Mouse (Mus musculus) heart, embryonic 13.5 days (tissue): ENCODE data around the gene Syt3. TPM values are rescaled to one million over a fixed set of nuclear protein-coding genes. Genes with fewer than 3 reads are reported as not detected.

ENCODE experiments used
- ATAC-seq: fragments of 200-750 bp; cut with Nextera tagmentation; 2 replicates; pipeline ENCODE4 v1.8.0; 2017; ENCODE audit warnings: moderate TSS enrichment; ENCODE audit not compliant: insufficient number of reproducible peaks, low FRiP score, low TSS enrichment; ENCODE audit errors: extremely low read depth
- H3K27ac ChIP-seq: fragments of 300-500 bp; sonication (generic); replicated peaks from 2 replicates; pipeline ENCODE4 v1.5.1; 2015; ENCODE audit warnings: moderate library complexity, mild to moderate bottlenecking, inconsistent platforms
- H3K27me3 ChIP-seq: fragments of 300-500 bp; sonication (generic); replicated peaks from 2 replicates; pipeline ENCODE4 v1.6.1; 2015; ENCODE audit warnings: mild to moderate bottlenecking, inconsistent platforms
- H3K36me3 ChIP-seq: fragments of 300-500 bp; sonication (generic); 2 replicates; pipeline ENCODE4 v1.6.1; 2015; ENCODE audit warnings: mild to moderate bottlenecking, inconsistent platforms
- H3K4me1 ChIP-seq: fragments of 300-500 bp; sonication (generic); 2 replicates; pipeline ENCODE4 v1.6.1; 2015; ENCODE audit warnings: inconsistent platforms
- H3K4me2 ChIP-seq: fragments of 300-500 bp; sonication (generic); 2 replicates; pipeline ENCODE4 v1.6.1; 2015; ENCODE audit warnings: inconsistent platforms, mild to moderate bottlenecking, moderate library complexity
- H3K4me3 ChIP-seq: fragments of 300-500 bp; sonication (generic); 2 replicates; pipeline ENCODE4 v1.5.1; 2015; ENCODE audit warnings: moderate library complexity, mild to moderate bottlenecking, inconsistent platforms
- H3K9ac ChIP-seq: fragments of 300-500 bp; sonication (generic); 2 replicates; pipeline ENCODE4 v1.6.1; 2015; ENCODE audit warnings: inconsistent platforms, mild to moderate bottlenecking, moderate library complexity
- H3K9me3 ChIP-seq: fragments of 300-500 bp; sonication (generic); 2 replicates; pipeline ENCODE4 v1.6.1; 2016; ENCODE audit warnings: inconsistent platforms
- WGBS: fragments of 180-500 bp; shearing (Covaris S2); methylation state at CpG from one replicate; pipeline ENCODE4 v1.1.7; 2015; ENCODE audit warnings: mixed read lengths; 5-methylcytosine and 5-hydroxymethylcytosine counted together
- polyA plus RNA-seq: library from polyadenylated mRNA; unstranded; fragments of >200 nt; fragmentation: Nextera tagmentation; extraction: Ambion mirVana; gene quantifications from 2 replicates; pipeline ENCODE4 v1.2.1, GENCODE M21; 2015

The Syt3 gene
- polyA plus RNA-seq, result 0.53 and 0.62 TPM in 2 replicates

DNA sequence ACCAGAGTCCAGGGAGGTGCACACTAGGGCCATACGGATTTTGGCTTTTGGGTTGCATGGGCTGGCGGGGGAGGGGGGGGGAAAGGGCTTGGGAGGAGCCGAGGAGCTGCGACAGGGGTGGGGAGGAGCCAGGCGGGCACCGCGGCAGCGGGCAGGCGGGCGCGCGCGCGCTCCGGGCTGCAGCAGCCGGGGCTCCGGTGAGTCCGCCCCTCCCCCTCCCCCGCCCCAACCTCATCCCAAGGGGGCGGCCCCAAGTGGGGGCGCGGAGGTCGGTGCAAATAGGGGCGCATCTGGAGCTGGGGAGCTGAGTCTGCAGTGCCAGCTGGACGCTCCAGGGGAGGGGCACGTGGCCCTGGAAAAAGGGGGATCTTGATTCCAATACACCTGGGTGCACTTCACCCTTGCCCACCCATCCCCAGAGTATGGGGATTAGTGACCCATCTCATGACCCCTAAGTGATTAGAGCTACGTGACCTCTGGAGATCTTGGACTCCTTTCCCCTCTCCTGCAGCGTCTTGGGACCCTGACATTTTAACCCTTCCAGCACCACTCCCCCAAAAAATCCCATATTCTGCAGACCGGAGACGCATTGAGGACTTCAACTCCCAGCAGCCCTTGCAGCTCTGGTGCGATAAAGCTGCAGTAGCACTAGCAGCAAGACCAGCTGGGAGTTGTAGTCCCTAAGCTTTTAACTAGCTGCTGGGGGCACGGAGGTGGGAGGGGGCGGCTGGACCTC, at the start of gene Syt3:
Syt3 (plus strand) TSS at position 123 of the 736 bp plus-strand sequence.
- Histone ChIP-seq H3K4me3 (peak within 1 kb of the TSS; percentile 57), H3K27ac (no peak within 1 kb of the TSS), H3K9ac (peak within 1 kb of the TSS; percentile 71), H3K4me1 (peaks cover 9% of the 10 kb centered on the region), H3K4me2 (peak within 1 kb of the TSS; percentile 85), H3K36me3 (no peaks in the 10 kb centered on the region), H3K9me3 (no peaks in the 10 kb centered on the region), H3K27me3 (peaks cover 74% of the 10 kb centered on the region)
- peak; percentile 52; the same call in 1 of the 2 replicates for ATAC-seq
- under 1% methylated on average over 30 of the region's 33 CpGs for WGBS

DNA sequence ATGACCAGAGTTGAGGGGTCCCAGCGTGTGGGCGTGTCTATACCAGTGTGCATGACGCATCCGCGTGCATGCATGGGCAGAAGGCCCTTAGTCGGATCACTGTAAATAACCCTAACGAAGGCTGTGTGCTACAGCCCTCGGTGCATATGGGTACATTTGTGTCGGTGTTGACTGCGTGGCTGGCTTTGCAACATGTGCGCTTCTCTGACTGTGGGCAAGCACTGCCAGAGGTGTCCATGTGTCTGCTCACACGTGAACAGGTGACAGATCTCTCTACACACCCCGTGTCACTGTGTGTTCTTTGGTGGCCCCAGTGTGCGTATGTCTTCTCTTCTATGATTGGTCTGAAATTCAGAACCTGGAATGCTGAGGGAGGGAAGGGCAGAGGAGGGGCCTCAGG, 49.8 kb upstream of the Syt3 start:
- Histone ChIP-seq H3K4me2 (no peak overlapping the region), H3K4me3 (no peak overlapping the region), H3K4me1 (peaks cover 6% of the 10 kb centered on the region; the same call in 1 of the 2 replicates), H3K27me3 (peaks cover 94% of the 10 kb centered on the region), H3K36me3 (no peaks in the 10 kb centered on the region), H3K27ac (no peak overlapping the region), H3K9me3 (no peaks in the 10 kb centered on the region), H3K9ac (no peak overlapping the region)
- ATAC-seq, result no peak
- 55% methylated on average over 14 of the region's 14 CpGs for WGBS

DNA sequence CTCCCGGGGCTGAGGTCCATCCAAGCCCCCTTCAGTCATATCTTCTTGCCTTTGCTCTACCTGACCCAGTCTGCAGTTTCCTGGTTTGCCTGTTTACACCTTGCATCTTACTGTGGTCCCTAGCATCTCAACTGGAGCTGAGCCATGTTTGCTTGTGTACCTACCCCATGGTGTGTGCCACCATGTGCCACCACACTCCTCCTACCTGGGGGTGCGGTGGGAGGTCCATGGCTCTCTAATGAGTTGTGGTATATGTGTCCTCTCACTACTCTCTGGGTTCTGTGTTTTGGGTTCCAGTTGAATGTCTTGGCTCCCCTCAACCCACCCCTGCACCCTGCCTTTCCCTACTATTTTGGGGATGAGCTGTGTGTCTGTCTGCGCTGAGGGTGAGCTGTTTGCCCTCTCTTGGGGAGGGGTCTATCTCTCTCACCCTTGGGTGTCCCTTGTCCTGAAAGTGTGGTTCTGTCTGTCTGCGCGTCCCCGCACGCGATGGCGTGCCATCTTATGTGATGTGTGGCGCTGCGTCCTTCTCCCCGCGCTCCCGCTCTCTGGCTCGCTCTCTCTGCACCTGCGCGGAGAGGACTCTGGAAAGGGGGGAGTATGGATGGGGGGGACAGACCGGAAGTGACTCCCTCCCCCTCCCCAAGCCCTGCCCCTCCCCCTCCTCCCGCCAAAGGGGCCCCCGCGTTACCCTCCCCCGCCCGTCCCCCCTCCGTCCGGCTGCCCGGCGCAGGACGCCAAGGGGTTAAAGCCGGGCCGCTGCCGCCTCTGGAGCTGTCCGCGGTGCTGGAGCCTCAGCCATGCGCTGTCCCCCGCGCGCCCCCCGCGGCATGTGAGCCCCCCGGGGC, 48.6 kb upstream of the Syt3 start:
- ATAC-seq, result no peak; the same call in 1 of the 2 replicates
- peak overlapping the region; percentile 73 for H3K4me2 ChIP-seq
- 3% methylated on average over 24 of the region's 40 CpGs for WGBS
- no peak overlapping the region for H3K9ac ChIP-seq
- H3K4me3 ChIP-seq, result peak overlapping the region; percentile 51
- no peak overlapping the region for H3K27ac ChIP-seq
- no peaks in the 10 kb centered on the region for H3K36me3 ChIP-seq
- H3K9me3 ChIP-seq, result no peaks in the 10 kb centered on the region
- H3K4me1 ChIP-seq, result peaks cover 6% of the 10 kb centered on the region; the same call in 1 of the 2 replicates
- H3K27me3 ChIP-seq, result peaks cover 94% of the 10 kb centered on the region

DNA sequence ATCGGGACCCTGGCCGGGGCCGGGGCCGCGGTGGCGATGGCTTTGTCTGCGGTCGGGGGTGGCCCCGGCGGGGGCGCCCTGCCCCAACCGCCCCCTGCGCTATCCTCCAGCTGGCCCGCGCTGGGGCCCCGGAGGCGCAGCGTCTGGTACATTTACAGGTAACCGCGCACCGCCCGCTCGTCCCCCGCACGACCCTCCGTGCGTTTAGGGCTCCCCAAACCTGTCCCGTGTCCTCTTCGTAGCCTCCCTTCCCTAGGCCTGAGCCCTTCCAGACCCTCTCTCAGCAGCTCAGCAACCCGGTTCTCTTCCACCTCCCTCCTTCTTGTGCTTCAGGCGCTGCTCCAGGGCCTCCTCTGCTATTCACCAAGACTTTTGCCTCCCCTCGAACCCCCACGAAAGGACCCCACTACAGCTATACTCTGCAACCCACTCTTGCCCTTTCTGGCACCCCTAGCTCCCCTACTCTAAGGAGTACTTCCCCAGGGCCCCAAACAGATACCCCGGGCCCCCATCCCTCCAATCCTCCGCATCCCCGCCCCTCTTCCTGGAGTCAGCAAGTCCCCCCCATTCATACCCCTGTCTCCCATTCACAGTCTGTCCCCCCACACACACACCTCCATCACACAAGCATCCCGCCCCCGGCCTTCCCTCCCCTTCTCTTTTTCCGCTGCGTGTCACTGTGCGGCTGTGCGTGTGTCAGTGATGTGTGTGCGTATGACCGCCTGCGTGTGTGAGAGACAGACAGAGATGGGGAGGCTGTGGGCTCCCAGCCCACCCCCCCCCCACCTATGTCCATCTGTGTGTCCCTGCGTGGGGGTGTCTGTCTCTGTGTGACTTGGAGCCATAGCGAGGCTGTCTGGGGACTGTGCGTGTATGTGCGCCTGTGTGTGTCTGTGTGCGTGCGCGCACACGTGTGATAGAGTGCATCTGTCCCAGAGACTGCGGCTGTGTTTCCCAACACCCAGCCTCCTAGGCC, 47.6 kb upstream of the Syt3 start:
- Histone ChIP-seq H3K4me3 (peak overlapping the region; percentile 51), H3K27me3 (peaks cover 98% of the 10 kb centered on the region), H3K4me2 (peak overlapping the region; percentile 73), H3K9me3 (no peaks in the 10 kb centered on the region), H3K4me1 (peaks cover 6% of the 10 kb centered on the region; the same call in 1 of the 2 replicates), H3K36me3 (no peaks in the 10 kb centered on the region), H3K9ac (no peak overlapping the region), H3K27ac (no peak overlapping the region)
- 2% methylated on average over 42 of the region's 54 CpGs for WGBS
- ATAC-seq, result no peak

DNA sequence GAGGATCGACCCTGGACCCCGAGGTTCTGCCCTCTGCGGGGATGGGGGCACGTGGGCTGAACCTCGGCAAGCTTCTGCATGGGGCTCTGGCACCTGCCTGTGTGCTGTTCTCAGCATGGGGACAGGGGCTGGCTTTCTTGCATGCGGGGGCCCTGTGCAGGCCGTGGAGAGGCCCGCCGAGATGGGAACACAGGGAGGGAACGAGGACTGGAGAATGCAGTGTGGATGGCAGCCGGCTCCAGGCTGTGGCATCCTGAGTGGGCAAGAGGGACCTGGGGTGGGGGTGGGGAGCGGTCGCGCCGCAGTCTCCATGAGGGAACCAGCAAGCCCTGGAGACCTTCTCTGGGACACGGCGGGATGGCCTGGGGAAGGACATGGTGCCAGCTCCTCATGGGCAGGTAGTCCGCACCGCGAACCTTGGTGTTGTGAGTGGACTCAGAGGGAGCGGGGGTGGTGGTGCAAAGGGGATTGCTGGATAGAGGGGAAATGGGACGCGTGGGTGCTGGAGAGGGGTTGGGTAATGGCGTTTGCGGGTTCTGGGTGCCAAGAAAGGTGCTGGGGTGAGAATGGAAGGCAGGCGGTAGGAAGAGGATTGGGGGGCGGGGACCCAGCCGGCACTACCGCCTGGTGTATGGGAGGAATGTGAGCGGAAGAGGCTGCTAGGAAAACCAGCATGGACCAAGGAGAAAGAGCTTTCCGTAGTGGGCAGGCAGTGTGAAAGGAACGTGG, 46.6 kb upstream of the Syt3 start:
- Histone ChIP-seq H3K9ac (no peak overlapping the region), H3K27me3 (peaks cover 97% of the 10 kb centered on the region), H3K4me3 (no peak overlapping the region), H3K4me2 (no peak overlapping the region), H3K9me3 (no peaks in the 10 kb centered on the region), H3K27ac (no peak overlapping the region), H3K4me1 (peaks cover 6% of the 10 kb centered on the region; the same call in 1 of the 2 replicates), H3K36me3 (no peaks in the 10 kb centered on the region)
- 4% methylated on average over 32 of the region's 32 CpGs for WGBS
- ATAC-seq, result no peak

DNA sequence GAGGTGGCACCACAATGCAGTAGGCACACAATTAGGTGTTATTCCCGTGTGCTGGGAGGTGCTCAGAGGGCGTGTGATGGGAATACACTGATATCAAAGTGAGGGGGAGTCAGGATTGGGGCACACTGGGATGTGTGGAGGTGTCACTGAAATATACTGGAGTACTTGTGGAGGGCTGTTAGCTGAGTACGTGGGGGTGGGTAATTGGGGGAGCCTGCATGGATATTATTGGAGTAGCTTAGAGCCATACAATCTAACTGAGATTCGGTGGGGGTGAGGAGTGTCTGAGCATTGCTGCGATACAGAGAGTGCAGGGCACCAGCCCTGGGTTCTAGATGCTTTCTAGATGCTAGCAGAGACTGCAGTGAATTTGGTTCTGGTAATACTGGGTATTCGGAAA, 43.7 kb upstream of the Syt3 start:
- 53% methylated on average over 6 of the region's 6 CpGs for WGBS
- H3K9ac ChIP-seq, result no peak overlapping the region
- H3K27ac ChIP-seq, result no peak overlapping the region
- no peak for ATAC-seq
- peaks cover 95% of the 10 kb centered on the region for H3K27me3 ChIP-seq
- no peaks in the 10 kb centered on the region for H3K36me3 ChIP-seq
- H3K9me3 ChIP-seq, result no peaks in the 10 kb centered on the region
- peaks cover 17% of the 10 kb centered on the region for H3K4me1 ChIP-seq
- H3K4me2 ChIP-seq, result no peak overlapping the region
- H3K4me3 ChIP-seq, result no peak overlapping the region

DNA sequence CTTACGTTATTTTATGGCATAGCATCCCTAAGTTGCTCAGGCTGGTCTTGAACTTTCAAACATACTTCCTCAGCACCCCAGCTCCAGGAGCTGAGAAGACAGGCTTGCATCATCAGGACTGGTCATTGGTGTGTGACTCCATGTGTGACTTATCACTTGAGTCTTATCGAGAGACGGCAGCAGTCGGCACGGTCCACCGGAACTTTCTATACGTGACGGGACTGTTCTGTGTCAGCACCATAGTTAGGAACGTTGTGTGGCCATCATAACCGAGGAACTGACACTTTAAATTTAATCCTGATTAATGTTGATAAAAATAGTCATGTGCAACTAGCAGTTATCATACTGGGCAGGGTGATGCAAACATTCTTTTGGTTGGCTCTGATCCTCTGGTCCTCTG, 42.8 kb upstream of the Syt3 start:
- Histone ChIP-seq H3K27ac (no peak overlapping the region), H3K9ac (no peak overlapping the region), H3K36me3 (no peaks in the 10 kb centered on the region), H3K9me3 (no peaks in the 10 kb centered on the region), H3K4me2 (no peak overlapping the region), H3K27me3 (peaks cover 95% of the 10 kb centered on the region), H3K4me1 (peaks cover 12% of the 10 kb centered on the region), H3K4me3 (no peak overlapping the region)
- ATAC-seq, result no peak
- WGBS, result 63% methylated on average over 10 of the region's 10 CpGs

DNA sequence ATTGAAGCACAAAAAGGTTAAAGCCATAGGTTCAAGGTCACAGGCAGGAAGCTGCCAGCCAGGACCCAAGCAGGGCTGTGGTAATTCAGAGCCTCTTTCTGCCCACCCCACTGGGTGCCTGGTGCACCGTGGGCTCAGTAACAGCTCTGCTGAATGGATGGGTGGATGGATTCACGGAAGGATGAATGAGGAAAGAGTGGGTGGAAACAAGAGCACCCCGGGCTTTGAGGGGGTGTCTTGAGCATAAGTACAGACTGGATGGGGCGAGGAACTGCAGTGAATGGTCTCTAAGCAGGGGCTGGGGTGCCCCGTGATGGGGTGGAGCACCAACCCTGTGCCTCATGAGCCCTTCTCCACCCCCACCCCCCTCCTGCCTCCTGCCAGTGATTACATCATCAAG, 42.2 kb upstream of the Syt3 start:
- Histone ChIP-seq H3K4me1 (peaks cover 11% of the 10 kb centered on the region), H3K27me3 (peaks cover 95% of the 10 kb centered on the region), H3K27ac (no peak overlapping the region), H3K4me3 (no peak overlapping the region), H3K4me2 (no peak overlapping the region), H3K9ac (no peak overlapping the region), H3K9me3 (no peaks in the 10 kb centered on the region), H3K36me3 (no peaks in the 10 kb centered on the region)
- 57% methylated on average over 5 of the region's 5 CpGs for WGBS
- no peak for ATAC-seq

DNA sequence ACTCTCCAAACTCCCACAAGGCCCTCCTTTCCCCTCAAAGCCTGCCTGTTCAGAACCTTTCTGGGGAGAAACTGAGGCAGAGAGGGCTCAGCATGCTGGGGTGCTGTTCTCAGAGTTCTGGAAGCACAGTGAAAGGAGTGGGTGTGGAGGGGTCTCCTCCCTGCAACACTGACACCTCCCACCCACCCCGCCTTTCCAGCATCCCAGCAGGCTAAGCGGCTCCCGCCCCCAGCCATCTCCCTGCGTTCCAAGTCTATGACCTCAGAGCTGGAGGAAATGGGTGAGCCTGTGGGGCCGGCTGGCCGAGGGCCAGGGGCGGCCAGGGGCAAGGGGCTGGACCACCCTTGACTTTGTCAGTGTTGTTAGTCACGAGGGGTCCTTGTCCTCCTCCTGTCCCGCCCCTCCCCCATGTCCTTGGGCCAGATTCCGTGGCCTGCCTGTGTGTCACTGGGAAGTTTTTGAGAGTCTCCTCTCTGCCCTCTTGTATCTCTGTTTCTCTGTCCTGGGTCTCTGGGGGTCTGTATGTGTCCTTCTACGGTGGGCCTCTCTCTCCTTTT, 40.4 kb upstream of the Syt3 start:
- peaks cover 11% of the 10 kb centered on the region for H3K4me1 ChIP-seq
- peaks cover 95% of the 10 kb centered on the region for H3K27me3 ChIP-seq
- 0 out of 2 replicates have a peak overlapping the region, but pooled peaks have one; percentile 37 for H3K9ac ChIP-seq
- H3K9me3 ChIP-seq, result no peaks in the 10 kb centered on the region
- H3K27ac ChIP-seq, result no peak overlapping the region
- H3K4me2 ChIP-seq, result peak overlapping the region; percentile 38
- H3K36me3 ChIP-seq, result no peaks in the 10 kb centered on the region
- peak overlapping the region; percentile 18; the same call in 1 of the 2 replicates for H3K4me3 ChIP-seq
- 13% methylated on average over 11 of the region's 11 CpGs for WGBS
- no peak for ATAC-seq

DNA sequence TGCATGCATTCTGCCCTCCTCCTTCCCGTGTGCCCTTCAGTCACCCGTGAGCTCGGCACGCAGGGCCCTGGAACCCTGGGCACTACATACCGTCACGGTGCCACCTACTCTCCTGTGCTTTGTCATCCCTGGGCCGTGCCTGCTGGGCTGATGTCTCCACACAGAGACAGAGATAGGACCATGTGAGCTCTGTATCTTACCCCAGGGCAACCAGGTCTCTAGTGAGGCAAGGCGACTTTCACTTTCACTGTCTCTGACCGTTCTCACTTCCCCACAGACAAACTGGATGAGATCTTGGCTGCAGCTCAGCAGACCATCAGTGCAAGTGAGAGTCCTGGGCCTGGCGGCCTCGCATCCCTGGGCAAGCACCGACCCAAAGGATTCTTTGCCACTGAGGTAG, 39.3 kb upstream of the Syt3 start:
- H3K9ac ChIP-seq, result no peak overlapping the region
- H3K9me3 ChIP-seq, result no peaks in the 10 kb centered on the region
- H3K36me3 ChIP-seq, result no peaks in the 10 kb centered on the region
- WGBS, result 54% methylated on average over 12 of the region's 12 CpGs
- ATAC-seq, result no peak
- no peak overlapping the region for H3K4me3 ChIP-seq
- H3K27ac ChIP-seq, result no peak overlapping the region
- H3K27me3 ChIP-seq, result peaks cover 95% of the 10 kb centered on the region
- H3K4me2 ChIP-seq, result no peak overlapping the region
- peaks cover 11% of the 10 kb centered on the region for H3K4me1 ChIP-seq
